Mouse (Mus musculus): ENCODE measurements around the gene Xpnpep2.

Xpnpep2 gene

GRCm38 (mm10) chrX:48170368-48170767, 61.8 kb downstream of the Xpnpep2 start:
- no peak for DNase-seq

GRCm38 (mm10) chrX:48181844-48182243, 73.3 kb downstream of the Xpnpep2 start:
- DNase-seq = no peak

GRCm38 (mm10) chrX:48184703-48185102, 76.2 kb downstream of the Xpnpep2 start:
- no peak for DNase-seq

Data from kidney, postnatal 25 days (tissue).